Mouse (Mus musculus): ENCODE measurements around the gene Hadhb. TPM values are rescaled to one million over a fixed set of nuclear protein-coding genes. Genes with fewer than 3 reads are reported as not detected.
"Not testable (repeated sequence)": the region's sequence is repeated elsewhere in the genome, so short reads cannot be mapped to it uniquely, and the experiment has no call there.

Gene Hadhb
- polyA plus RNA-seq, 1 experiment from 2014 or later = 93.0 TPM

DNA sequence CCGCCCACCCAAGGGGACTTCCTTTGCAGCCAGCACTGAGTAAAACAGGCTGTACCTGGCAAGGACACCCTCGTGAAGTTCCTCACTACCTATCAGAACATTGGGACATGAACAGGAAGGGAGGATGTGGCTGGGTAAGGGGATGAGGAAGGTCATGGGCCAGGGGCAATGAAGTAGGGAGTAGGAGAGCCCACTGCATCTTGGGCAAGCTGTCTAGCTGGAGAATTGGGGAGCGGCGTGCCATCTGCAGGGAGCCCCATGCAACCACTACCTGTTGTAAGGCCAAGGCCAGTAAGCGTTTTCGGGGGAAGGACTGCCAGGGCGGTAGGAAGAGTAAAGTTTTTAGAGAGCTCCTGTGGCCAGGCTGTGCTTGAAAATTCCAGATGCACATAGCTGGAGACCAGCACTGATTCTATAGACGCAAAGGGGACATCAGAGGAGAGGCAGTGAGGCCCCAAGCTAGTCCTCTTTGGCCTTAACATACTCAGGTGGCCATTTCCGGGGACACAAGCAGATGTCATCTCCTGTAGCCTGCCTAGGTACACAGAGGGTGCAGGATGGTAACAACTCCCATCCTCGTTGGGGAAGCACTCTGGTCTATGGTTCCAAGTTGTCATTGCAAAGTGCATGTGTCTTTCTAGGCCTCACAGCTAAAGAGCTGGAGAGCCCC, 48.3 kb downstream of the Hadhb start:
- Histone ChIP-seq H3K27ac (no peak overlapping the region), H3K9me3 (no peaks in the 10 kb centered on the region), H3K4me1 (replicated peaks) (peaks cover 5% of the 10 kb centered on the region; the same call in 1 of the 2 replicates), H3K27me3 (ENCODE audit: insufficient read depth, poor library complexity, severe bottlenecking) (no peaks in the 10 kb centered on the region), H3K4me3 (no peak overlapping the region), H3K36me3 (no peaks in the 10 kb centered on the region)
- WGBS = 82% methylated on average over 10 of the region's 10 CpGs
- no peak for DNase-seq (ENCODE audit: low spot score)

GRCm38 (mm10) chr5:30204441-30204840, 49.4 kb downstream of the Hadhb start:
- H3K9me3 ChIP-seq = no peaks in the 10 kb centered on the region
- peaks cover 5% of the 10 kb centered on the region; the same call in 1 of the 2 replicates for H3K4me1 ChIP-seq (replicated peaks)
- H3K27me3 ChIP-seq (ENCODE audit: insufficient read depth, poor library complexity, severe bottlenecking) = no peaks in the 10 kb centered on the region
- no peaks in the 10 kb centered on the region for H3K36me3 ChIP-seq
- H3K27ac ChIP-seq = no peak overlapping the region
- H3K4me3 ChIP-seq = no peak overlapping the region
- WGBS = 59% methylated on average over 1 of the region's 1 CpGs
- DNase-seq (ENCODE audit: low spot score) = no peak

GRCm38 (mm10) chr5:30205034-30205433, 50.0 kb downstream of the Hadhb start:
- Histone ChIP-seq H3K4me3 (no peak overlapping the region), H3K36me3 (no peaks in the 10 kb centered on the region), H3K9me3 (no peaks in the 10 kb centered on the region), H3K27me3 (ENCODE audit: insufficient read depth, poor library complexity, severe bottlenecking) (no peaks in the 10 kb centered on the region), H3K27ac (no peak overlapping the region), H3K4me1 (replicated peaks) (peaks cover 5% of the 10 kb centered on the region; the same call in 1 of the 2 replicates)
- no peak for DNase-seq (ENCODE audit: low spot score)
- 67% methylated on average over 3 of the region's 3 CpGs for WGBS

GRCm38 (mm10) chr5:30205493-30205892, 50.4 kb downstream of the Hadhb start, which contains the start of gene Adgrf3:
Gene Adgrf3 (minus strand): TSS chr5:30205722.
- Histone ChIP-seq H3K9me3 (no peaks in the 10 kb centered on the region), H3K4me1 (replicated peaks) (peaks cover 5% of the 10 kb centered on the region; the same call in 1 of the 2 replicates), H3K4me3 (no peak within 1 kb of the TSS), H3K36me3 (no peaks in the 10 kb centered on the region), H3K27me3 (ENCODE audit: insufficient read depth, poor library complexity, severe bottlenecking) (no peaks in the 10 kb centered on the region), H3K27ac (no peak within 1 kb of the TSS)
- 49% methylated on average over 5 of the region's 5 CpGs for WGBS
- no peak for DNase-seq (ENCODE audit: low spot score)

GRCm38 (mm10) chr5:30207276-30207675, 52.2 kb downstream of the Hadhb start:
- Histone ChIP-seq H3K27me3 (ENCODE audit: insufficient read depth, poor library complexity, severe bottlenecking) (no peaks in the 10 kb centered on the region), H3K4me1 (replicated peaks) (peaks cover 5% of the 10 kb centered on the region; the same call in 1 of the 2 replicates), H3K27ac (no peak overlapping the region), H3K4me3 (no peak overlapping the region), H3K36me3 (no peaks in the 10 kb centered on the region), H3K9me3 (no peaks in the 10 kb centered on the region)
- DNase-seq (ENCODE audit: low spot score) = peak; percentile 40
- WGBS = 68% methylated on average over 6 of the region's 6 CpGs

- H3K4me1 ChIP-seq (replicated peaks); H3K4me3 ChIP-seq; H3K27me3 ChIP-seq (ENCODE audit: insufficient read depth, poor library complexity, severe bottlenecking); H3K9me3 ChIP-seq; H3K27ac ChIP-seq; DNase-seq (ENCODE audit: low spot score); H3K36me3 ChIP-seq: not testable (repeated sequence)
- WGBS = 91% methylated on average over 5 of the region's 5 CpGs
These were observed 55.7 kb downstream of the Hadhb start for GRCm38 (mm10) chr5:30210758-30211157.

GRCm38 (mm10) chr5:30214889-30215288, 59.8 kb downstream of the Hadhb start:
- Histone ChIP-seq H3K4me1 (replicated peaks) (no peaks in the 10 kb centered on the region), H3K36me3 (no peaks in the 10 kb centered on the region), H3K27ac (no peak overlapping the region), H3K27me3 (ENCODE audit: insufficient read depth, poor library complexity, severe bottlenecking) (no peaks in the 10 kb centered on the region), H3K4me3 (no peak overlapping the region), H3K9me3 (no peaks in the 10 kb centered on the region)
- DNase-seq (ENCODE audit: low spot score) = peak; percentile 35
- WGBS = 20% methylated on average over 4 of the region's 4 CpGs

- Histone ChIP-seq H3K36me3 (no peaks in the 10 kb centered on the region), H3K27me3 (ENCODE audit: insufficient read depth, poor library complexity, severe bottlenecking) (no peaks in the 10 kb centered on the region), H3K9me3 (no peaks in the 10 kb centered on the region), H3K4me1 (replicated peaks) (no peaks in the 10 kb centered on the region), H3K4me3 (no peak overlapping the region), H3K27ac (no peak overlapping the region)
- DNase-seq (ENCODE audit: low spot score) = no peak
- 81% methylated on average over 5 of the region's 5 CpGs for WGBS
These were observed 60.9 kb downstream of the Hadhb start for GRCm38 (mm10) chr5:30215970-30216369.

DNA sequence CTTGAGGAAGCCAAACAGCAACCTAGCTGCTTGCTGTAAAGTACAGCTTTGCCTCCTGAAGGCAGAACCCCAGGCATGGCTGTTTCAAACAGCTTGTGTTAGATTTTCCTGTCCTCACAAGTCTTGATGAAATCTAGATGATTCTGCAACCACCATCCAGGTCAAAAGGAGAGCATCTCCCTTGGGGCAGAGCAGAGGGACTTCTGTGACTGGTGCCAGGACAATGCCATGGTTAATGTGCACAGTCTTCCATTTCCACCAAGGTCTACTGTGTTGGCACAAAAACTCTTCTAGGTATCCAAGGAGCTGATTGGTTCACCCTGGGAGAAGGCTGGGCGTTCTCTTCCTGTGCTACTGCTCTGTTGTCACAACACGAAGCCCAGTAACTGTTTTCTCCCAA, 64.7 kb downstream of the Hadhb start:
- 0 out of 2 replicates have a peak, but pooled peaks cover 6% of the 10 kb centered on the region for H3K9me3 ChIP-seq
- H3K27me3 ChIP-seq (ENCODE audit: insufficient read depth, poor library complexity, severe bottlenecking) = no peaks in the 10 kb centered on the region
- H3K36me3 ChIP-seq = peaks cover 11% of the 10 kb centered on the region
- WGBS = 86% methylated on average over 2 of the region's 2 CpGs
- no peak overlapping the region for H3K27ac ChIP-seq
- DNase-seq (ENCODE audit: low spot score) = no peak
- H3K4me3 ChIP-seq = no peak overlapping the region
- H3K4me1 ChIP-seq (replicated peaks) = no peaks in the 10 kb centered on the region

GRCm38 (mm10) chr5:30220666-30221065, 65.6 kb downstream of the Hadhb start:
- no peak for DNase-seq (ENCODE audit: low spot score)
- H3K36me3 ChIP-seq = peaks cover 11% of the 10 kb centered on the region
- WGBS = 90% methylated on average over 8 of the region's 8 CpGs
- no peaks in the 10 kb centered on the region for H3K27me3 ChIP-seq (ENCODE audit: insufficient read depth, poor library complexity, severe bottlenecking)
- 0 out of 2 replicates have a peak, but pooled peaks cover 6% of the 10 kb centered on the region for H3K9me3 ChIP-seq
- no peak overlapping the region for H3K27ac ChIP-seq
- H3K4me3 ChIP-seq = no peak overlapping the region
- no peaks in the 10 kb centered on the region for H3K4me1 ChIP-seq (replicated peaks)

GRCm38 (mm10) chr5:30222681-30223080, 67.6 kb downstream of the Hadhb start:
- Histone ChIP-seq H3K27ac (no peak overlapping the region), H3K4me3 (no peak overlapping the region), H3K36me3 (peaks cover 11% of the 10 kb centered on the region), H3K9me3 (0 out of 2 replicates have a peak, but pooled peaks cover 6% of the 10 kb centered on the region), H3K4me1 (replicated peaks) (no peaks in the 10 kb centered on the region), H3K27me3 (ENCODE audit: insufficient read depth, poor library complexity, severe bottlenecking) (no peaks in the 10 kb centered on the region)
- DNase-seq (ENCODE audit: low spot score) = no peak
- whole genome bisulfite sequencing = 97% methylated on average over 8 of the region's 8 CpGs

DNA sequence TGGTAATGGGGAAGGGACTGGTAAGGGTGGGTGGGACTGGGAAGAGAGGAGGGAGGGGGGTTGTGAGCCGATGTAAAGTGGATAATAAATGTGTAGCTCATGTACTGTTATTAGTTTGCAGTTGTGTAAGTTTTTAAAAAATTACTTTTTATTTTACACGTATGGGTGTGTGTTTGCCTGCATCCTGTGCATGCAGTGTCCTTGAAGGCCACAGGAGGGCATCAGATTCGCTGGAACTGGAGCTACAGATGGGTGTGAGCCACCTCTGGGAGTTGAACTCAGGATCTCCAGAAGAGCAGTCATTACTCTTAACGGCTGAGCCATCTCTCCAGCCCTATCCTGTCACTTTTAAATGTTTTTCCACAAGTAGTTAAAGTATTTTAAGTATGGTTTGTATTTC, 75.9 kb downstream of the Hadhb start:
- Histone ChIP-seq H3K4me1 (replicated peaks) (peaks cover 29% of the 10 kb centered on the region), H3K9me3 (peaks cover 9% of the 10 kb centered on the region), H3K4me3 (no peak overlapping the region), H3K27ac (no peak overlapping the region), H3K36me3 (peaks cover 12% of the 10 kb centered on the region), H3K27me3 (ENCODE audit: insufficient read depth, poor library complexity, severe bottlenecking) (no peaks in the 10 kb centered on the region)
- DNase-seq (ENCODE audit: low spot score) = no peak
- WGBS = 80% methylated on average over 4 of the region's 4 CpGs

DNA sequence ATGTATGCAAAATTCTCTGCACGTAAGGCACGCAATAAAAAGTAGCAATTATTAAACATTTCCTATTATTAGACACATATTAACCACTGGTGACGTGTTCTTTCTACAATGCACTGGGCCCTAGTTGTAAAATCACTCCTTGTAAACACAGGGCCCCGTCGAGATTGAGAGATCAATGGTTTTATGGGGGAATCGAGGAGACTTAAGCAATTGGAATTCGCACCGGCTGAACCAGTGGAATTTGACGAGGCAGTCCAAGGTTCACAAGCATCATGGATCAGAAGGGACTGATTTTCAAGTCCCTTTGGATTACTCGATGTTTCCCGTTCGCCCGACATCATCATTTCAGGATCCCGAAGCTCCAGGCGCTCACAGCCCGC, 76.8 kb downstream of the Hadhb start:
- WGBS = 61% methylated on average over 16 of the region's 16 CpGs
- peak overlapping the region; percentile 91 for H3K27ac ChIP-seq

More for the DNA sequence above, 76.8 kb downstream of the Hadhb start:
- no peak for DNase-seq (ENCODE audit: low spot score)
- Histone ChIP-seq H3K4me3 (peak overlapping the region; percentile 87), H3K27me3 (ENCODE audit: insufficient read depth, poor library complexity, severe bottlenecking) (no peaks in the 10 kb centered on the region), H3K4me1 (replicated peaks) (peaks cover 29% of the 10 kb centered on the region), H3K36me3 (peaks cover 12% of the 10 kb centered on the region), H3K9me3 (peaks cover 9% of the 10 kb centered on the region)
